ENCODE assay signal across 23 mouse cellular contexts in the genomic region with DNA sequence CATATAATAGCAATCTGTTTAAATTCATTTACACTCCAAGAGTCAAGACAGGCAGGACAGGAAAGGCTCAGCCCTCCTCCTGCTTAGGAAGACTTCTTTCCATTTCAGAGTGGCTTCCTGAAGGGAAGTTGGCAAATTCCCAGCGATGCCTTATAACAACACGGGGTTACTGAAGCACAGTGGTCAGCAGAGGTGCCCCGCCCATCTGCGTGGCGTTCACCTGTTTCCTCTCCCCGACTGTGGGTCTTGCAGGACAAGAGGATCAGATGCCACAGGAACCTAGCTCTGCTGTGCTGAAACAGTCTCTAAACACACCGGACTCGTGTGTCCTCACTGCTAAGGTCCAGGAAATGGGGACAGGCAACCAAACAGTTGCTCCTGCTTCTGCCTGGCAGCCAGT. TPM values are rescaled to one million over a fixed set of nuclear protein-coding genes. Genes with fewer than 3 reads are reported as not detected.
DNase-seq lines count a peak whose midpoint lies in the region; ATAC-seq and TF ChIP-seq lines count a peak whose summit lies in the region.
"Had no signal": no experiment of that assay in that cellular context is flagged by ENCODE, and none has a peak within 500 bp of the region (broad histone marks: within the 10 kb centered on the region; RNA-seq: fewer than 3 reads in every experiment).

No protein-coding gene starts in this region.

- peaks cover 3% of the 10 kb centered on the region for H3K4me1 ChIP-seq in heart, embryonic 10.5 days
- H3K4me1 ChIP-seq in heart, adult 2 months (ENCODE audit: control insufficient read depth, insufficient read depth, low read length): no peaks in the 10 kb centered on the region
- H3K4me1 ChIP-seq in lung, embryonic 14.5 days (ENCODE audit: insufficient read depth): no peaks in the 10 kb centered on the region
- H3K4me1 ChIP-seq in heart, postnatal 0 days (ENCODE audit: control insufficient read depth, insufficient read depth): no peaks in the 10 kb centered on the region
- H3K4me1 ChIP-seq: midbrain, embryonic 10.5 days; neural tube, embryonic 13.5 days had no signal

- H3K9ac ChIP-seq in heart, adult 2 months (ENCODE audit: low read depth, low read length): no peak overlapping the region
- no peak overlapping the region for H3K9ac ChIP-seq in lung, embryonic 14.5 days
- H3K9ac ChIP-seq in heart, postnatal 0 days (replicated peaks; ENCODE audit: low read depth, low read length): no peak overlapping the region
- H3K9ac ChIP-seq: liver, postnatal 0 days; neural tube, embryonic 13.5 days; stomach, embryonic 15.5 days had no signal

- no peaks in the 10 kb centered on the region for H3K36me3 ChIP-seq in heart, embryonic 10.5 days
- H3K36me3 ChIP-seq in heart, adult 2 months (ENCODE audit: control insufficient read depth, insufficient read depth, low read length): no peaks in the 10 kb centered on the region
- H3K36me3 ChIP-seq in lung, embryonic 14.5 days (ENCODE audit: insufficient read depth): no peaks in the 10 kb centered on the region
- H3K36me3 ChIP-seq in heart, postnatal 0 days (replicated peaks; ENCODE audit: control insufficient read depth, insufficient read depth, low read length): no peaks in the 10 kb centered on the region
- H3K36me3 ChIP-seq: midbrain, embryonic 10.5 days; neural tube, embryonic 13.5 days; stomach, embryonic 15.5 days had no signal

- H3K27ac ChIP-seq in heart, embryonic 10.5 days: 0 out of 2 replicates have a peak overlapping the region, but pooled peaks have one; percentile 22
- no peak overlapping the region for H3K27ac ChIP-seq in heart, adult 2 months
- H3K27ac ChIP-seq in lung, embryonic 14.5 days (ENCODE audit: low read depth): no peak overlapping the region
- H3K27ac ChIP-seq in heart, postnatal 0 days (ENCODE audit: low read depth): no peak overlapping the region
- H3K27ac ChIP-seq: hindbrain, postnatal 0 days; midbrain, embryonic 10.5 days; neural tube, embryonic 13.5 days; stomach, embryonic 15.5 days had no signal

- TF ChIP-seq EP300 in heart, adult 2 months (IDR thresholded peaks at IDR 0.05; ENCODE audit: insufficient read depth, low read depth, low read length): no peak
- no peak for TF ChIP-seq EP300 in heart, postnatal 0 days (IDR thresholded peaks at IDR 0.05; ENCODE audit: low read depth)

- 48% methylated on average over 8 of the region's 8 CpGs for WGBS in heart, embryonic 10.5 days
- 31% methylated on average over 8 of the region's 8 CpGs for WGBS in heart, adult 2 months
- 39% methylated on average over 8 of the region's 8 CpGs for WGBS in lung, embryonic 14.5 days
- WGBS in heart, postnatal 0 days: 43% methylated on average over 8 of the region's 8 CpGs

- H3K9me3 ChIP-seq in heart, embryonic 10.5 days: no peaks in the 10 kb centered on the region
- no peaks in the 10 kb centered on the region for H3K9me3 ChIP-seq in lung, embryonic 14.5 days (ENCODE audit: low read depth, low read length)
- H3K9me3 ChIP-seq in heart, postnatal 0 days (replicated peaks; ENCODE audit: control insufficient read depth, low read length): no peaks in the 10 kb centered on the region
- H3K9me3 ChIP-seq: midbrain, embryonic 10.5 days; neural tube, embryonic 13.5 days; stomach, embryonic 15.5 days had no signal

- H3K4me3 ChIP-seq in heart, embryonic 10.5 days: no peak overlapping the region
- H3K4me3 ChIP-seq in heart, adult 2 months: no peak overlapping the region
- H3K4me3 ChIP-seq in lung, embryonic 14.5 days (ENCODE audit: low read depth, low read length): no peak overlapping the region
- H3K4me3 ChIP-seq in heart, postnatal 0 days (ENCODE audit: low read depth, low read length): no peak overlapping the region
- H3K4me3 ChIP-seq: erythroblast, embryonic 14.5 days; midbrain, embryonic 10.5 days; neural tube, embryonic 13.5 days; stomach, embryonic 15.5 days had no signal

- intact Hi-C loops in heart, adult 2 months (cut with DNase I): no loop called here
- intact Hi-C loops in left cerebral cortex, postnatal 14 days (cut with DNase I): no loop called here

- H3K27me3 ChIP-seq in heart, embryonic 10.5 days (ENCODE audit: insufficient read depth, poor library complexity, severe bottlenecking): no peaks in the 10 kb centered on the region
- H3K27me3 ChIP-seq in heart, adult 2 months (ENCODE audit: control insufficient read depth, insufficient read depth, low read length): no peaks in the 10 kb centered on the region
- H3K27me3 ChIP-seq in lung, embryonic 14.5 days (ENCODE audit: insufficient read depth, low read length): no peaks in the 10 kb centered on the region
- H3K27me3 ChIP-seq in heart, postnatal 0 days (ENCODE audit: control insufficient read depth, insufficient read depth, low read length): no peaks in the 10 kb centered on the region
- H3K27me3 ChIP-seq: neural tube, embryonic 13.5 days; stomach, embryonic 15.5 days had no signal

- no peak for TF ChIP-seq POLR2A in heart, adult 2 months (IDR thresholded peaks at IDR 0.05; ENCODE audit: insufficient read depth, low read depth, low read length)

- peak; percentile 68 for DNase-seq in heart, embryonic 10.5 days (ENCODE audit: low spot score)
- DNase-seq in heart, adult 2 months: no peak
- peak; percentile 64 for DNase-seq in lung, embryonic 14.5 days
- no peak for DNase-seq in lung, postnatal 14 days
- no peak for DNase-seq in heart, postnatal 0 days (ENCODE audit: low spot score)
- peak; percentile 24 for DNase-seq in lung, postnatal 10 days
- DNase-seq in left cerebral cortex, postnatal 14 days (ENCODE audit: low spot score in 2 of 2): no peak
- no peak for DNase-seq in frontal cortex, postnatal 25 days (ENCODE audit: low spot score in 2 of 2)
- DNase-seq: adrenal gland, adult 8-10 months; cerebellum, postnatal 14 days; liver; liver, postnatal 0 days; thymus, postnatal 14 days had no signal

- H3K4me2 ChIP-seq in lung, embryonic 14.5 days: no peak overlapping the region
- H3K4me2 ChIP-seq in heart, postnatal 0 days (ENCODE audit: low read depth, low read length): no peak overlapping the region
- H3K4me2 ChIP-seq: neural tube, embryonic 13.5 days; stomach, embryonic 15.5 days had no signal

- no peak for TF ChIP-seq CTCF in heart, adult 2 months (IDR thresholded peaks at IDR 0.05)
- TF ChIP-seq CTCF in lung, embryonic 14.5 days (IDR thresholded peaks at IDR 0.05; ENCODE audit: low read depth): no peak
- TF ChIP-seq CTCF in heart, postnatal 0 days (IDR thresholded peaks at IDR 0.05; ENCODE audit: low read depth): no peak

- 0 out of 2 replicates have a peak, but pooled peaks have one; percentile 38 for ATAC-seq in lung, embryonic 14.5 days (ENCODE audit: insufficient read depth)
- ATAC-seq in heart, postnatal 0 days (ENCODE audit: insufficient read depth, low read depth): peak; percentile 24; the same call in 1 of the 2 replicates
- ATAC-seq: forebrain, embryonic 14.5 days; hindbrain, postnatal 0 days; liver, postnatal 0 days had no signal

- H3K79me2 ChIP-seq in heart, adult 2 months (replicated peaks; ENCODE audit: control insufficient read depth, insufficient read depth, low read length): no peaks in the 10 kb centered on the region

RNA-seq across cellular contexts. Expression of a gene that starts 5.9 kb away (rescaled TPM):
- polyA plus RNA-seq in heart, embryonic 10.5 days (2016; fragmentation: Nextera tagmentation; extraction: Ambion mirVana): 0.15 TPM in 1 of 2 replicates, not detected in the other
- not detected for total RNA-seq in heart, adult 2 months (2021)
- 0.06 TPM in 1 of 2 replicates, not detected in the other for polyA plus RNA-seq in heart, adult 2 months (2012; rRNA removed)
- polyA plus RNA-seq in lung, embryonic 14.5 days (2014; fragmentation: Nextera tagmentation; extraction: Ambion mirVana): 0.20 and 0.60 TPM in 2 replicates
- not detected in 2 replicates for total RNA-seq in heart, postnatal 0 days (2014; rRNA removed; ENCODE audit: low replicate concordance)
- polyA plus RNA-seq in heart, postnatal 0 days (2015; fragmentation: Nextera tagmentation; extraction: Ambion mirVana): 0.16 and 0.22 TPM in 2 replicates
- total RNA-seq in left cerebral cortex, postnatal 14 days (2021): under 1 TPM; 0.20 to 0.23 TPM
- total RNA-seq: gastrocnemius, adult 18-20 months; heart, postnatal 10 days; monocyte, adult 5-6 weeks had no signal
- polyA plus RNA-seq: erythroblast, embryonic 14.5 days; liver, postnatal 0 days; neural tube, embryonic 13.5 days; spleen, adult 2 months; stomach, embryonic 15.5 days had no signal

Comparison
In these comparisons a context has a peak if more than half of its experiments do, and no peak if none do; other contexts are left out.
1. DNase-seq: peak in heart, embryonic 10.5 days (single experiment), lung, embryonic 14.5 days (single experiment) and lung, postnatal 10 days (single experiment); none in heart, adult 2 months (0 of 2), lung, postnatal 14 days (single experiment), heart, postnatal 0 days (single experiment), left cerebral cortex, postnatal 14 days (0 of 2) and frontal cortex, postnatal 25 days (0 of 2).